In the genomic region with DNA sequence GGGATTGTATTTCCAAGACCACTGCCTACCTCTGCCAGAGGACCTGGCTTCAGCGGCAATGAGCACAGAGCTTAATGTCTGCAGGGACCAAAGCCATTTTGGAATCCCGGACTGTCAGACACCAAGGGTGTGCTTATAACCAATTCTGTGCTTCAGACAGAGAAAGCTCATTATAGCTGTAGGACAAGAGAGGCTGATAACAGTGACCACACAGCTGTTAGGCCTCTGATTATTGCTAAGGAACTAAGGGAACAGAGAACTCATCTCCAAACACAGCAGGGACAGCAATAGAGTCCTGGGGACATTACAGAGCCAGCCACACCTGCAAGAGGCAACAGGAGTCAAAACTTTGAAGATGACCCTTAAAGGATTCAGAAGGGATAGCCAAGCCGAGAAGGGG, we compare ENCODE assay signal across 18 mouse cellular contexts.
"Had no signal": no experiment of that assay in that cellular context is flagged by ENCODE, and none has a peak within 500 bp of the region (broad histone marks: within the 10 kb centered on the region; RNA-seq: fewer than 3 reads in every experiment).

No protein-coding gene starts in this region.

- H3K9ac ChIP-seq: liver, embryonic 15.5 days; liver, postnatal 0 days; lung, embryonic 15.5 days; midbrain, embryonic 13.5 days; midbrain, embryonic 15.5 days; neural tube, embryonic 12.5 days; stomach, embryonic 15.5 days had no signal

- H3K27ac ChIP-seq: liver, embryonic 15.5 days; lung, embryonic 15.5 days; macrophage; midbrain, embryonic 13.5 days; midbrain, embryonic 15.5 days; neural tube, embryonic 12.5 days; stomach, embryonic 15.5 days; stomach, postnatal 0 days had no signal

- ATAC-seq: liver, postnatal 0 days; lung, postnatal 0 days; midbrain, embryonic 13.5 days; midbrain, embryonic 15.5 days had no signal

- H3K4me1 ChIP-seq: liver, embryonic 15.5 days; midbrain, embryonic 13.5 days; midbrain, embryonic 15.5 days; neural tube, embryonic 12.5 days had no signal

- H3K4me2 ChIP-seq: liver, embryonic 15.5 days; lung, embryonic 15.5 days; midbrain, embryonic 11.5 days; midbrain, embryonic 13.5 days; midbrain, embryonic 15.5 days; neural tube, embryonic 12.5 days; stomach, embryonic 15.5 days had no signal

- H3K9me3 ChIP-seq: liver, embryonic 15.5 days; lung, embryonic 15.5 days; midbrain, embryonic 13.5 days; midbrain, embryonic 15.5 days; neural tube, embryonic 12.5 days; stomach, embryonic 15.5 days had no signal

- DNase-seq: liver, postnatal 0 days; lung, adult 2 months; lung, postnatal 14 days; lung, postnatal 36 days; right cerebral cortex, postnatal 14 days; thymus, adult 18-20 months; thymus, postnatal 14 days; thymus, postnatal 36 days had no signal

- H3K4me3 ChIP-seq: liver, embryonic 15.5 days; lung, embryonic 15.5 days; midbrain, embryonic 13.5 days; midbrain, embryonic 15.5 days; neural tube, embryonic 12.5 days; stomach, embryonic 15.5 days had no signal

- H3K36me3 ChIP-seq: liver, embryonic 15.5 days; lung, embryonic 15.5 days; midbrain, embryonic 13.5 days; midbrain, embryonic 15.5 days; neural tube, embryonic 12.5 days; stomach, embryonic 15.5 days had no signal
